Mouse (Mus musculus) forelimb bud, embryonic 11.5 days (tissue): ENCODE measurements around the gene Stk11.

Experiments used
- DNase-seq: peaks from one replicate; pipeline ENCODE4 v3.0.0-alpha.2; 2012; ENCODE audit warnings: low read depth, low spot score

Gene Stk11

DNA sequence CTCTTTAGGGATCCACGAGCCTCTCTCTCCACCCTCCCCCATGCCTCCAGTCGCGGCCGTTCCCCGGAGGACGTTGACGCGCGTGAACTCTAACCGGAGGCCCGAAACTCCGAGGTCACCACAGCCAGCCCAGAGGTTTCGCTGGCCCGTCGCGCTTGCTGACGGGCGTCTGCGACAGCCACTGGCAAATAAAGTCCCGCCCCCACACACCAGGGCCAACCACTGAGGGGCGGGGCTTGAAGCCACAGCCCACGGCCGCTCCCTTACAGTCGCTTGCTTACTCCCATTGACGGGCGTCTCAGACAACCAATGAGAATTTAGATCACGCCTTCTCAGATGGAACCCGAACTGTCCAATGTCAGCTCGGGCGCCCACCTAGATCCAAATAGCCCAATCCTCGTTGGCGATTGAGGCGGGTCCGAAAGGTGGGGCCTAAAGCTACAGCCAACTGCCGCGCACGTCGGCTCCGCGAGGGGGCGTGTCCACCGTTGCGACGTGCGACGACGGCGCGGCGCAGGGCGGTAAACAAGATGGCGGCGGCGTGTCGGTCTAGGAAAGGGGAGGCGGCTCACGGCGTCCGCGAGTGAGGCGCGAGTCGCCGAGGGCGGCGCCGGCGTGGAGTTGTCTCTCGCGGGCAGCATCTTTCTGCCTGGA lies at the start of gene Stk11:
TSS of gene Stk11 (plus strand) at position 514 of the 654 bp plus-strand sequence.
- DNase-seq = peak; percentile 100

DNA sequence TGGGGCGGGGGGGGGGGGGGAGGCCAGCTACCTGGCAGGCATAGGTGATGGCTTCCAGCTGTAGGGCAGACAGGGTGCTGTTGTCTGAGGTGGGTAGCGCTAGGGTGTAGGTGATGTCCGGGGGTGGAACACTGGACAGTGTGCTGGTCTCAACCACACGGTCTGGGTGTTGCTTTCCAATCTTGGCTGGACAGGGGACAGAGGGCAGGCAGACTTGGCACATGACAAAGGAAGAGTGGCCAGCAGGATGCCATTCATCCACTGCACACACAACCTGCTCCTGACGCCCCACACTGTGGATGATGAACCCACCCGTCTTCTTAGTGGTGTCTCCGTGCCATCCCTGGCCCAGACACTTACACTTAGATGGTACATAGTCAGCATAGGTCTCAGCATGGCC lies 46.4 kb upstream of the Stk11 start:
- no peak for DNase-seq

DNA sequence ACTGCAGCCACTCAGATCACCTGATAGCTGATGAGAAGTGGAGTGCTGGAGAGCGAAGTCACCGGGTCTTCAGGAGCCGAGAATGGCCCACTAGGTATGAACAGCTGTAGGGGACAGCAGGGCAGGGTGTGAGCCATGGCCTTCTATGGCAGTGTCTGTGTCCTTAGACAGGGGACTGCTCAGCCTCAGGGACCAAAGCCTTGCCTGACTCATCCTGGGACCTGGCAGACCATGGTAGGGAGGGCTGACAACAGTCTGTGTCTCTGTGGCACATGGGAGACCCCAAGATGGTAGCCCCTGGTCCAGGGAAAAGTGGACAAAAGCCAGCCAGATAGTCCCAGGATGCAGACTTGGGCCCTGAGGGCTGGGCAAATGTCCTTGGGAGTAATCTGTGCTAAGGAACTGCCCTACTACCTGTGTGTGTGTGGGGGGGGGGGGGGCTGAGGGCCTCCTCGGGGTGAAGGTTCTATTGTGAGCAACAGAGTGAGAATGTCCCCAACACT lies 45.6 kb upstream of the Stk11 start:
- no peak for DNase-seq

DNA sequence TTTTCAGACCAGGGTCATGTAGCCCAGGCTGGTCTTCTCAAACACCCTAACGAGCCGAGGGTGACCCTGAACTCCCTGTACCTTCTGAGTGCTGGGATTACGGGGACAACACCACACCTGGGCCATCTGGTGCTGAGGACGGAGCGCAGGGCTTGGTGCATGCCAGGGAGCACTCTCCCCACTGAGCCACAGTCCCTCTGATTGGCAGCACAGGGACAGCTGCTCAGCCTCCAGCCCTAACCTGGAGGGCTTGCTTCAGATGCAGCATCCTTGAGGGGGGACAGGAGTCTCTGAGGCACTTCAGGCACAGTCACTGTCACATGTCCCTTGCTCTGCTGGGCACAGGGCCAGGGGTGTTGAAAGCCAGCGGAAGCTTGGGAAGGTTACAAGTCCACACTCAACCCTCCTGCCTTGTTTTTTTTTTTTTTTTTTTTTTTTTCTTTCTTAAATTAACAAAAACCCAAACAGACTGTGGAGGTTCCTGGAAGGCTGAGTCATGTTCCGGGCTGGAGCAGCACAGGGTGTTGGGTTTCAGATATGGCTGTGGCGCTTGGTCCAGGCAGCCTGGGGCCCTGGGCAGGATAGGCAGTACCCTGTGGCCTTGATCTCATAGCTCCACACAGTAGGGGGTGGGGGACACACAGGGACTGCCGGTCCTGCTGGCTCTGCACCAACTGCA lies 44.6 kb upstream of the Stk11 start:
- no peak for DNase-seq

DNA sequence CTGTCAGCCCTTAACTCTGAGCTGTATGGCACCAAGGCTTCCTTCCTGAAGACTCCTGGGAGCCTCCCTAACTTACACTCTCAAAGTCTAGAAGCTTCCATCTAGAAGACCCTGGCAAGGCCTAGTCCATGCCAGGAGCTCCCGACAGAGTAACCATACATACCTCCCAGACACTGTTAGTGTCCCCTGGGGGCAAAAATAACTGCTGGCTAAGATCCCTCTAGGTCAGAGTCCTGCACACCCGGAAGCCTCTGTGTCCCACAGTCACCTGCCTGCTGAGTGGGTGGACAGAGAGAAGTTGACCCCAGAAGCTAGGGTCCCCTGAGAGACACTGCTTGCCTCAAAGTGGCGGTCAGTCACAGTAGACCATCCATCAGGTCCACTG lies 44.1 kb upstream of the Stk11 start:
- DNase-seq = no peak

DNA sequence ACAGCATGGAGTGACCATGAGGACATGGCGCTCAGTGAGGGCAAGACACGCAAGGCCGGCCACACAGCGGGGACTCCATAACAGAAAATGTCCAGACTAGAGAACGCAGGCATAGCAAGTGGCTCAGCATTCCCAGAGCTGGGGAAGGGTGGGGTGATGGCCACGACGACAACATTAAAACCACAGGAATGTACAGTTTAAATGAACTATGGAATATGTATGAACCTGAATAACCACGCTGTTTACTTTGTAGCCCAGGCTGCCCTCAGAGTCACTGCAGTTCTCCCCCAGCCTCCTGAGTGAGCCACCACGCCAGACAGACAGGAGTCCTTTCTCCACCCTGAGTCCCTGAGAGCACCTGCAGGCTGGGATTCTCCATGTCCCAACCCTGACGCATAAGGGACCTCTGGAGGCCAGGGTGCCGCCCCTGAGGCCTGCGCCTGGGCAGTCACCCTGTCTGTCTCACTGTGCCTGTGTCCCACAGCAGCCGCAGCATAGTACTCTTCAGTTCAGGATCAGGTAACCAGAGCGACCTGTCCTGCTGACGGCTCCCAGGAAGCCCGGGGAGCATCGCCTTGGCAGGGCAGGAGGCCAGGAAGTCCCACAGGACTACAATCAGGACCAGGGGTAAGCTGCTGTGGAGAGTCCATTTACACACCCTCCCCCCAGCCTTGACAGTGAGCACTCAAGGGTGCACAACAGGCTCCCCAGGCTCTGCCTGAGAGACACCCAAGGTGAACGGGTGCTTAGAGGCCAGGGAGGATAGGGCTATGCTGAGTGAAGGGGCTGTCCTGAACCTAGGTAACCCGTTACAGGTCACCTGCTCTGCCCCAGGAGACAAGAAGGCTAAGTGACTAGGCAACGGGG lies 42.7 kb upstream of the Stk11 start:
- DNase-seq = no peak

DNA sequence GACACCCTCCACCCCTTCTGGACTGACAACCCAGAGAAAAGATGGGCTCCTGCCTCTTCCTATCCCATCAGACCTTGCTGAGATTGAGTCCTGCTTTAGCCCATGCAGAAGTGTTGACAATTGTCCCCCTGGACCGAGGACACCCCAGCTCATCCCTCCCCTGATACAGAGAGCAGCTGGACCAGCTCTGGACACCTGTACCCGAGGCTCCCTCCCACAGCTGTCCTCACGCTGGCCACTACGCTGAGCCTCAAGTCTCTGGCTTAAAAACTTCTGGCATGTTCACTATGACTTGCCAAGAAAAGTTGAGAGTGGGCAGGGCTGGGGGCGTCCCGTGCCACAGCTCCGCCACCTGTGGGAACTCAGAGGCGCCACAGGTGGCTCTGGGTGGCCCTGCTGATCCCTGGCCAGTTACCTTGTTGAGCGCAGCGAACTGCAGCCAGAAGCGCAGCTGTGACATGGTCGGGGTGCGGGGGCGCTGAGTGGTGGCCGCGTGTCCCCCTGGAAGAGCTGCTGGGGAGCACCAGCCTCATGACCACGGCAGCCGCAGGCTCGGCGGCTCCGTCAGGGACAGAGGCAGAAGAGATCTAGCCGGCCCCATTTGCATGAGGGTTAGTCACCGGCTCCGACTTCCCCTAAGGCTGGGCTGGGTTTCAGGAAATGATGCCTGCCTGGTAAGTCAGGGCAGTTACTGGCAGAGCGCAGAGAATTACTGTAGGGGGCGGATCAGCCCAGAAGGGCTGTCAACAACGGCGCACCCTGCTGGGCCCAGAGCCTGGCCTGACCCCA lies 40.6 kb upstream of the Stk11 start:
- peak; percentile 16 for DNase-seq

DNA sequence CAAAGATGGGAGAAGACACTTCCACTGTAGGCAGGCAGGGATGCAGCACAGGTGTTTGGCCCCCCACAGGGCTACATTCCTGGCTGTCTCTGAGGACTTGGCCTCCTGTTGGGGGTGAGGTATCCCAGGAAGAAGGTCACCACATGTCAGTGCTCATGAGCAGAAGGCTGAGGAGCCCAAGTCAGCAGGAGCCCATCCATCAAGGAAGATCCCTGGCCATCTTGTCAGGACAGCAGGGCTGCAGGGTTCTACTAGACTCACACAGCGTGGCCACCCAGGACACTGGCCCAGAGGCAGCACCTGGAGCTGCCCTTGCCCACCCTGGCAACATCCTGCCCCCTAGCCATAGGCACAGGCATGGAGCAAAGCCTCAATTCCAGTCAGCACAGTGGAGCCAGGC lies 39.7 kb upstream of the Stk11 start:
- DNase-seq = no peak

DNA sequence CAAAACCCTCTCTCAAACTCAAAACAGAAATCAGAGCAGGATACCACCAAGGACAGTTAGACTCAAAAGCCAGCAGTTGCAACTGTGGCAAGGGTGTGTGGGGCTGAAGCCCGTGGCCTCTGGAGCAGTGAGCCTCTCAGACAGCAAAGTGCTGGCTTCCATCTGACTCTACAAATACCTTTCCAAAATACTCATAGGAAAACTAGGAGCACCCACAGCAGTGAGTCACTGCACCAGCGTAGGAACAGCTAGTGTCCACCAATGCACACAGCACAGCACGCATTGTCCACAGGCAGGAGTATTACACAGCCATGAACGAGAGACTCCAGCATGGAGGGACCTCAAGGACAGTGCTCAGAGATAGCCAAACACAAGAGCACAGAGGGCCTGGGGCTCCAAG lies 39.2 kb upstream of the Stk11 start:
- DNase-seq = no peak

DNA sequence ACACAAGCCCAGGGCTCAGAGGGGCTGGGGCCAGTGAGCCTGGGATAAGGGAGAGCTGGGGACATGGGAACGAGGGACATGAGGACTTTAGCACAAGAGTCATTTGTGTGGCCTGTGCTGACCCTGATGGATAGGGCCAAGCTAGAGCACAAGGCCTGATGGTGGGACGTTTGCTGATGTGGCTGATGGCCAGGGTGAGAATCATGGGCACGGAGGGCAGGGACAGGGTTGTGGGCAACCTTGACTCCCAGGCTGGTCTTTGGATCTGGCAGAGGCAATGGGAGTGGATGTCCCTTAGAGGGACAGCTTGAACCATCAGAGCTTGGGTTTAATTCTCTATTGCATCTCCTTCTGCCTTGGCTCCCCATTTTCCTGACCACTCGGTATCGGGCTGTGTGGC lies 38.3 kb upstream of the Stk11 start:
- no peak for DNase-seq

DNA sequence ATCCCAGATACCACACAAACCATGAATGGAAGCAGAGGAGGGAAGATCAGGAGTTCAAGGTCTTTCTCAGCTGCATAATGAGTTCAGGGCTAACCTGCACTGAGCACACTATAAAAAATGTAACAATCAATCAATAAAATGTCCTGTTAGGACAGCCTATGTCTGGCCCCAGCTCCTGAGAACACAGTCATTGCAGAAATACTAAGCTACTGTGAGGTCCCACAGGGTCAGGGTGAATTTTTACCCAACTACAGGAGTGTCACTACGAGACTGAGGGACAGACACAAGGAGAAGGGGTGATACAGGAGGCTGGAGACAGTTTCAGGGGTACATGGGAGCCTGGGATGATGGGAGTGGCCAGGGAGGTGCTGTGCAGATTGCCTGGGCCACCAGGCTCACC lies 37.2 kb upstream of the Stk11 start:
- DNase-seq = no peak

DNA sequence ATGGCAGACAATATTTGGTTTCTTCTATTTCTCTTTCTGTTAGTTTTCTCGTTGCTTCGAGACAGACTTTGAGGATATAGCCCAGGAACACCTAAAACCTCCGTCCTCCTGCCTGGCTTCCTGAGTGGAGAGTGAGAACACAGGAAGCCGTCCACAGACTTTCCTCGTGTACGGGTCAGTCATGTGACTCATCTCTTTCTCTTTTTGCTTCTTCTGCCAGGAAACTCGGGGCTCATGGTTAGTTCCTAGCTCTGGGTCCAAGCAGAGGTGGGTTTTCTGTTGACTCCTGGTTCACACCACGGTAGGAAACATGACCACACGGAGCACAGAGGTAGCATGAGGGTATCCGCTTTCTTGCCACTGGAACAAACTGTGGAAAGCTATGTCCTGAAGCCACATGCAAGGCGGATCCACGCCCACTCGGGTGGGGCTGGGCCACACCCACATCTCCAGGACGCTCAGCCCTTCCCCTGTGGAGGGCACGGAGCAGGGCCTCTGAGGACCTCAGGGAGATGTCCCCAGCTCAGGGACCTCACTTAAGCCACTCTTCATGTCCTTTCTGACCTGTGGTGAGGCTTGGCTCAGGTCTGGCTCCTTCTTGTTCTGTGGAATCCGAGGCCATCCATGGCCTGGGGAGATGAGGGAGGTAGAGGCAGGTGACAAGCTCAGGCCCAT lies 35.1 kb upstream of the Stk11 start:
- DNase-seq = no peak

DNA sequence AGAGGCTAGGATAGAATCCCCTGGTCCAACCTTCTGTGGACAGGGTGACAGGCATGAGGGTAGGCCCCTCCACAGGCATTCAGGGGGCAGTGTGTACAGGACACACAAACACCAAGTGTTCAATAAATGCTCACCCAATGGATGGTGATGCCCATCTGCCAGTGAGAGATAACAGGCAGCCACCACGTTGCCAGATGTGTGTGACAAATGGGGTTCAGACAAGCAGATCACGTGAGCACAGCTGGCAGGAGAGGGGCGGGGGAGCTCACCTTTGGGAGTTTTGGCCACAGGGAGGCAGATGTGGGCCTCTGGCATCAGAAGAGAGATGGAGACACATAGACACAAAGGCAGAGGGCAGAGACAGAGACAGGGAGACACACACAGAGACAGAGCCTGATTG lies 34.5 kb upstream of the Stk11 start:
- DNase-seq = no peak

DNA sequence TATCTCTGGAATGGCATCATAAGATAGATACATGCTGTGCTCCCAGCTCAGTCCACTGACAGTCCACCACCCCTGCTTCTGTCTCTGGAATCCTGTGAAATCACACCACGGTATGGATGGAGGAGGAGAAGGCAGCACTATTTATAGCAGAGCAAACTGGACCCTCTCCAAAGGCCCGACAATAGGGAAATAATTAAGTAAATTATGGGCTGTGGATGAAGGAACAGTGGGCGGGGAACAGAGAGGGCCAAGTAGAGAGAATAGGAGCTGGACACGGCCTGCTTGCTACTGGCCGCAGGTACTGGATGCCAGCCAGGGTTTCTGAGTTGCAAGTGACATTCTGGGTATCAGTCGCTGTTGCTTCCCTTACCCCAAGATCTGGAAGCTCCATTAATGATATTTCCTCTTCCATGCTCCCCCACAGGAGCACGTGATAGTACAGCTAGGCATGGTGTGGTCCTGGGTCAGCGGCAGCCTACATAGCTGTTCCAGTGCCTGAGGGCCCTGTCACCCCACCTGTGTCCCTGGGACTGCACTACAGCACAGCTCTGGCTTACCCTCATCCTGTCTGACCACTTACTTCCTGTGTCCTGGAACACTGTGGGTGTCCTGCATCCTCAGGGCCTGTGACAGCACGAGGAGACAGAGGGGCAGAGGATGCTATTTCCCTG lies 30.7 kb upstream of the Stk11 start:
- DNase-seq = no peak

DNA sequence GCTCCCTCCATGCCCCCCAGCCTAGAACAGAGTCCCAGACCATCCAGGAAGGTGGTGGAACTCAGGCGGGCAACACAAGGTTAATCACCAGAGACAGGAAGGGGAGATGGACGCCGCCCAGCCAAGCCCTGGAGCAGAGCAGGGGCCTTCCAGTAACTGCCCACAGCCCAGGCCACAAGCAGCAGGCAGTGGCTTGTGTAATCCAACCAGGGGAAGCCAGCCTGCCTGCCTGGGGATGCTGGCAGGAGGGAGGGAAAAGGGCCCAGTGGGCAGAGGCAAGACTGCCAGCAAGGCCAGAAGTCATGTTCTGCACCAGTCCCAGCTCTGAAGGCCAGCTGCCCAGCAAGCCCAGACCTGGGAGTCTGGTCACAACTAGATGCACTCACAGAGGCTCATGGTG lies 28.8 kb upstream of the Stk11 start:
- DNase-seq = no peak

DNA sequence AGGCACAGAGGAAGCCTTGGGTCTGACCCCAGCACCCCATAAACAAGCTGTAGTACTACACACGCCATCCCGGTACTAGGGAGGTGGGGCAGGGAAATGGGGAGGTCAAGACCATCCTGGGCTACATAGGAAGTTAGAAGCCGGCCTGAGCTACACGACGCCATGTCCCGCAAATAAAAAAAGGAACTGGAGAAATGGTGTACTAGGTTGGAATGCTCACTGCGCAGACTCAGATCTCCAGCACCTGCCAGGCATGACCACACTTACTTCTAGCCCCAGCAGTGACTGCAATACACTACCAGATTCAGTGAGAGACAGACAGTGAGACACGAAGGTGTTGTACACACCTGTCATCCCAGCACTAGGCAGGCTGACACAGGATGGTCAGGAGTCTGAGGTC lies 28.1 kb upstream of the Stk11 start:
- no peak for DNase-seq

DNA sequence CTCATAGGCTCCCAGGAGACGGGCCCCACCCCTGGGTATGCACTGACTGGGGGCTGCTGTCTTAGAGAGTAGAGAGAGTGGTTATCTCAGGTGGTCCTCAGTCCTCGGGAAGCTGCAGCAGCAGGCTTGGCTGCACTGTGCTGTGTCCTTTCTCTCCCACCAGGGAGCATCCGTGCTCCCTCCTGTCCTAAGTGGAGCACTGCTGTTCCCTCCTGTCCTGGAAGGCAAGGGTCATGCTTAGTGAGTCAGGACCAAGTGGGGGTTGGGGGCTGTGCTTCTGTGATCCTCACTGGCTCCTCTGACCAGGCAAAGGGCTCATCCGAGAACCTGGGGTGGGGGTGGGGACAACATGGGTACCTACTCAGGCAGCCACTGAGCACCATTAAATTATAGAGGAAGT lies 26.5 kb upstream of the Stk11 start:
- no peak for DNase-seq

DNA sequence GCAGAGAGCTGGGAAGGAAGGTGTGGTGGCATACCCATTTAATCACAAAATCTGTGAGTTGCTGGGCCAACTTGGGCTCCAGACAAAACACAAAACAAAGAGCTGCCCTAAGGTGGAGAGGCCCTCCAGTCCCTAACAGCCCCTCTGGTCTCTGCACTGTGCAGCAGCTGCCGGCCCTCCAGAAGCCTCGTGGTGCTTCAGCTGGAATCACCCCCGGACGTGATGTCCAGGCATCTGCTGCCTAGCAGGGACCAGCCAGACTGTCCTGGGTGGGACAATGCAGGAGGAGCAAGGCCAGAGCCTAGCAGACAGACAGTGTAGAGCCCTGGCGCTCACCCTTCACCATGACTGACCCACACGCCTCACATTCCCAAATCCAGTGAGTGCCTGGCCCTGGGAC lies 24.1 kb upstream of the Stk11 start:
- DNase-seq = no peak

DNA sequence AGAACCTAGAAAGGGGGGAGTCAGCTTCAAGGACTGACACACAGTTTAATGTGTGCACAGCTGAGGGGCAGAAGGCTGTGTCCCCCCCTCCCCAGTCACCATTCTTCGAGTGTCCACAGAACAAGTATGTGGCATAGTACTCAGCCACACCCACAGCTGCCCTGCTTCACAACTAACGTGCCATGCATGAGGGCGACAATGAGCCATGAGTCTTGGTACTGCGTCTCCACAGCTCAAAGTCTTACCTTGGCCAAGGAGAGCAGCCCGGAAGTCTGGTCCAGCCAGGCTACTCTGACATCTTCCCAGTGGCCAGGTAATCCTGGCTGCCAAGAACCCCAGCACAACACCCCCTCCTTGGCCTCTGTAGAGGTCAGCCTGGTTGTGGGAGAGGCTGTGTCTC lies 22.9 kb upstream of the Stk11 start:
- DNase-seq = no peak

DNA sequence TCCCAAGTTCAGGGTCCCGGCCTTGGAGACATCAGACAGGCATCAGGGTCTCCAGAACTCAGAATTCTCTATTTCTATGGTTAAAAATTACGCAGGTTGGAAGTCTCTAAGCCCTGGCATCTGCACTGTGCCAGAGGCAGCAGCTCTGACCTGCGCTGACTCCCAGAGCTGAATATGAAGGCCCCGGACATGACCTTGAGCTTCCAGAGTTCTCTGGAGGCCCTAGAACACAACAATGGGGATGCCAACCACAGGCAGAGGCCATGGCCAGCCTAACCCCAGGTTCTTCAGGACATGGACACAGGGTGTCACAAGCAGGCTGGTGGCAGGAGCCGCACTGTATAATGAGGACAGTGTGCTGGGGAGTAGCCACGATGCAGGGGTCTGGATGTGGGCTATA lies 21.5 kb upstream of the Stk11 start:
- DNase-seq = no peak

DNA sequence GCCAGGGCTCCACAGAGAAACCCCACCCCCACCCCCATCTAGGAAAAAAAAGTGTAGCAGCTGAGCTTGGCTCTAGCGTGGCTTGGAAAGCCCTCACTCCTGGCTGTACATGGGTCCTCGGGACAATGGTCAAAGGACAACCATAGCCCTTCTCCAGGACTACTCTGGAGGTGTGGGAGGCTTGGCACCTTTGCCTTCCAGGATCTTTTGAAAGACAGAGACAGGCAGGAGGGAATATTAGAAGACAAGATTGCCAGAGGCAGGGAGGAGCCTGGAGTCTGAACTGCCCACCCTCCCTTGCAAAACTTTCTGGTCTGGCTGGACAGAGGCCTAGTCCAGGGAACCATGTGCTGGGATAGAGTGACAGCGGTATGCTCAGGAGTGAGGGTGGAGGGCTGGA lies 20.9 kb upstream of the Stk11 start:
- no peak for DNase-seq
